Mouse (Mus musculus) midbrain, embryonic 12.5 days (tissue): ENCODE data around the gene Tdrd7. TPM values are rescaled to one million over a fixed set of nuclear protein-coding genes. Genes with fewer than 3 reads are reported as not detected.
A peak's percentile ranks its signal among the peaks of the same experiment; 100 is the strongest.

Experiments used
- ATAC-seq: fragments of 200-750 bp; cut with Nextera tagmentation; 2 replicates; pipeline ENCODE4 v1.8.0; 2017; ENCODE audit warnings: low read depth, moderate TSS enrichment, moderate library complexity; ENCODE audit not compliant: low FRiP score
- H3K27ac ChIP-seq: fragments of 300-500 bp; sonication (generic); replicated peaks from 2 replicates; pipeline ENCODE4 v1.5.1; 2016; ENCODE audit warnings: mild to moderate bottlenecking
- H3K27me3 ChIP-seq: fragments of 300-500 bp; sonication (generic); 2 replicates; pipeline ENCODE4 v1.6.1; 2016; ENCODE audit warnings: mild to moderate bottlenecking
- H3K36me3 ChIP-seq: fragments of 300-500 bp; sonication (generic); 2 replicates; pipeline ENCODE4 v1.6.1; 2016
- H3K4me1 ChIP-seq: fragments of 300-500 bp; sonication (generic); 2 replicates; pipeline ENCODE4 v1.6.1; 2016
- H3K4me2 ChIP-seq: fragments of 300-500 bp; sonication (generic); replicated peaks from 2 replicates; pipeline ENCODE4 v1.6.1; 2016; ENCODE audit warnings: mild to moderate bottlenecking, moderate library complexity
- H3K4me3 ChIP-seq: fragments of 300-500 bp; sonication (generic); 2 replicates; pipeline ENCODE4 v1.5.1; 2016; ENCODE audit warnings: mild to moderate bottlenecking
- H3K9ac ChIP-seq: fragments of 300-500 bp; sonication (generic); replicated peaks from 2 replicates; pipeline ENCODE4 v1.6.1; 2016; ENCODE audit warnings: mild to moderate bottlenecking, moderate library complexity
- H3K9me3 ChIP-seq: fragments of 300-500 bp; sonication (generic); 2 replicates; pipeline ENCODE4 v1.6.1; 2016; ENCODE audit warnings: mild to moderate bottlenecking
- WGBS: fragments of 180-500 bp; shearing (Covaris S2); methylation state at CpG from one replicate; pipeline ENCODE4 v1.1.7; 2016; 5-methylcytosine and 5-hydroxymethylcytosine counted together
- polyA plus RNA-seq: library from polyadenylated mRNA; unstranded; fragments of >200 nt; fragmentation: Nextera tagmentation; extraction: Ambion mirVana; gene quantifications from 2 replicates; pipeline ENCODE4 v1.2.1, GENCODE M21; 2016

Gene Tdrd7
- polyA plus RNA-seq, 1 experiment from 2014 or later, result 12.0 TPM

- 92% methylated on average over 2 of the region's 2 CpGs for WGBS
- Histone ChIP-seq H3K36me3 (no peaks in the 10 kb centered on the region), H3K4me1 (no peaks in the 10 kb centered on the region), H3K27ac (no peak overlapping the region), H3K4me3 (no peak overlapping the region), H3K27me3 (peaks cover 22% of the 10 kb centered on the region), H3K9me3 (no peaks in the 10 kb centered on the region), H3K4me2 (no peak overlapping the region), H3K9ac (no peak overlapping the region)
- no peak for ATAC-seq
Observed at GRCm38 (mm10) chr4:46033197-46033596, 68.1 kb downstream of the Tdrd7 start.

- no peaks in the 10 kb centered on the region for H3K36me3 ChIP-seq
- peak overlapping the region; percentile 60; the same call in 1 of the 2 replicates for H3K9ac ChIP-seq
- peak overlapping the region; percentile 99 for H3K4me2 ChIP-seq
- H3K27me3 ChIP-seq, result peaks cover 54% of the 10 kb centered on the region
- peak overlapping the region; percentile 56 for H3K4me3 ChIP-seq
- H3K9me3 ChIP-seq, result no peaks in the 10 kb centered on the region
- no peak overlapping the region for H3K27ac ChIP-seq
- ATAC-seq, result no peak
- WGBS, result 10% methylated on average over 12 of the region's 12 CpGs
- peaks cover 27% of the 10 kb centered on the region for H3K4me1 ChIP-seq
Observed at GRCm38 (mm10) chr4:46038591-46038891, 73.4 kb downstream of the Tdrd7 start.

GRCm38 (mm10) chr4:46038892-46039751, 74.0 kb downstream of the Tdrd7 start, which contains the start of gene Tmod1:
Tmod1 (plus strand) TSS chr4:46038935.
- H3K36me3 ChIP-seq, result no peaks in the 10 kb centered on the region
- peak within 1 kb of the TSS; percentile 60 for H3K9ac ChIP-seq
- peak within 1 kb of the TSS; percentile 56 for H3K4me3 ChIP-seq
- 2% methylated on average over 55 of the region's 72 CpGs for WGBS
- H3K27ac ChIP-seq, result no peak within 1 kb of the TSS
- H3K9me3 ChIP-seq, result no peaks in the 10 kb centered on the region
- peaks cover 27% of the 10 kb centered on the region for H3K4me1 ChIP-seq
- H3K27me3 ChIP-seq, result peaks cover 54% of the 10 kb centered on the region
- H3K4me2 ChIP-seq, result peak within 1 kb of the TSS; percentile 99
- 0 out of 2 replicates have a peak, but pooled peaks have one; percentile 34 for ATAC-seq

- no peak for ATAC-seq
- WGBS, result 14% methylated on average over 6 of the region's 6 CpGs
- H3K9ac ChIP-seq, result no peak overlapping the region
Observed at GRCm38 (mm10) chr4:46039899-46040298, 74.8 kb downstream of the Tdrd7 start.

GRCm38 (mm10) chr4:46040594-46041192, 75.6 kb downstream of the Tdrd7 start:
- no peaks in the 10 kb centered on the region for H3K9me3 ChIP-seq
- H3K4me2 ChIP-seq, result no peak overlapping the region
- no peak overlapping the region for H3K9ac ChIP-seq
- peaks cover 50% of the 10 kb centered on the region for H3K27me3 ChIP-seq
- H3K4me1 ChIP-seq, result peaks cover 27% of the 10 kb centered on the region
- 25% methylated on average over 9 of the region's 9 CpGs for WGBS
- ATAC-seq, result no peak
- H3K4me3 ChIP-seq, result no peak overlapping the region
- no peak overlapping the region for H3K27ac ChIP-seq
- no peaks in the 10 kb centered on the region for H3K36me3 ChIP-seq

More at GRCm38 (mm10) chr4:46039899-46040298, 74.8 kb downstream of the Tdrd7 start:
- H3K4me2 ChIP-seq, result peak overlapping the region; percentile 99; the same call in 1 of the 2 replicates
- no peaks in the 10 kb centered on the region for H3K36me3 ChIP-seq
- H3K27me3 ChIP-seq, result peaks cover 54% of the 10 kb centered on the region
- H3K9me3 ChIP-seq, result no peaks in the 10 kb centered on the region
- H3K4me1 ChIP-seq, result peaks cover 27% of the 10 kb centered on the region
- H3K4me3 ChIP-seq, result peak overlapping the region; percentile 56
- H3K27ac ChIP-seq, result no peak overlapping the region

GRCm38 (mm10) chr4:46041761-46042504, 76.8 kb downstream of the Tdrd7 start:
- Histone ChIP-seq H3K4me1 (peaks cover 27% of the 10 kb centered on the region), H3K4me2 (no peak overlapping the region), H3K9me3 (no peaks in the 10 kb centered on the region), H3K36me3 (no peaks in the 10 kb centered on the region), H3K27me3 (peaks cover 45% of the 10 kb centered on the region), H3K27ac (no peak overlapping the region), H3K4me3 (no peak overlapping the region), H3K9ac (no peak overlapping the region)
- ATAC-seq, result no peak
- 26% methylated on average over 7 of the region's 7 CpGs for WGBS

- Histone ChIP-seq H3K4me1 (peaks cover 27% of the 10 kb centered on the region), H3K4me3 (no peak overlapping the region), H3K9me3 (no peaks in the 10 kb centered on the region), H3K27ac (no peak overlapping the region), H3K36me3 (no peaks in the 10 kb centered on the region), H3K4me2 (no peak overlapping the region), H3K27me3 (peaks cover 39% of the 10 kb centered on the region), H3K9ac (no peak overlapping the region)
- 38% methylated on average over 5 of the region's 5 CpGs for WGBS
- no peak for ATAC-seq
Observed at GRCm38 (mm10) chr4:46042505-46042850, 77.3 kb downstream of the Tdrd7 start.

GRCm38 (mm10) chr4:46043361-46043760, 78.2 kb downstream of the Tdrd7 start:
- no peaks in the 10 kb centered on the region for H3K9me3 ChIP-seq

GRCm38 (mm10) chr4:46047971-46048370, 82.8 kb downstream of the Tdrd7 start:
- Histone ChIP-seq H3K9me3 (no peaks in the 10 kb centered on the region), H3K4me1 (no peaks in the 10 kb centered on the region), H3K36me3 (no peaks in the 10 kb centered on the region), H3K27ac (no peak overlapping the region), H3K9ac (no peak overlapping the region), H3K27me3 (no peaks in the 10 kb centered on the region; the same call in none of the 2 replicates), H3K4me2 (no peak overlapping the region), H3K4me3 (no peak overlapping the region)
- no peak for ATAC-seq
- 84% methylated on average over 4 of the region's 4 CpGs for WGBS

More at GRCm38 (mm10) chr4:46043361-46043760, 78.2 kb downstream of the Tdrd7 start:
- peaks cover 27% of the 10 kb centered on the region for H3K4me1 ChIP-seq
- WGBS, result 88% methylated on average over 8 of the region's 8 CpGs
- H3K9ac ChIP-seq, result no peak overlapping the region
- H3K36me3 ChIP-seq, result no peaks in the 10 kb centered on the region
- no peak for ATAC-seq
- H3K4me2 ChIP-seq, result no peak overlapping the region
- H3K4me3 ChIP-seq, result no peak overlapping the region
- H3K27ac ChIP-seq, result no peak overlapping the region
- H3K27me3 ChIP-seq, result peaks cover 31% of the 10 kb centered on the region

GRCm38 (mm10) chr4:46048418-46048817, 83.3 kb downstream of the Tdrd7 start:
- Histone ChIP-seq H3K36me3 (no peaks in the 10 kb centered on the region), H3K27me3 (no peaks in the 10 kb centered on the region; the same call in none of the 2 replicates), H3K27ac (no peak overlapping the region), H3K9me3 (no peaks in the 10 kb centered on the region), H3K4me3 (no peak overlapping the region), H3K4me1 (no peaks in the 10 kb centered on the region), H3K9ac (no peak overlapping the region), H3K4me2 (no peak overlapping the region)
- WGBS, result 84% methylated on average over 7 of the region's 7 CpGs
- no peak for ATAC-seq

GRCm38 (mm10) chr4:46053323-46054107, 88.4 kb downstream of the Tdrd7 start:
- Histone ChIP-seq H3K27ac (no peak overlapping the region), H3K9ac (no peak overlapping the region), H3K4me3 (no peak overlapping the region), H3K4me2 (no peak overlapping the region), H3K9me3 (peaks cover 5% of the 10 kb centered on the region; the same call in 1 of the 2 replicates), H3K4me1 (no peaks in the 10 kb centered on the region), H3K36me3 (no peaks in the 10 kb centered on the region), H3K27me3 (no peaks in the 10 kb centered on the region)
- ATAC-seq, result no peak
- WGBS, result 90% methylated on average over 9 of the region's 9 CpGs
